Mouse (Mus musculus) left cerebral cortex, adult 18-20 months (tissue): ENCODE results near the gene Kcnd1. TPM values are rescaled to one million over a fixed set of nuclear protein-coding genes. Genes with fewer than 3 reads are reported as not detected.
"Not testable (repeated sequence)": the region's sequence is repeated elsewhere in the genome, so short reads cannot be mapped to it uniquely, and the experiment has no call there.

Experiments used
- DNase-seq, 2 experiments: peaks; one replicate each; pipeline ENCODE4 v3.0.0; 2021 to 2022; ENCODE audit warnings: low spot score in 2 of 2, mixed read lengths in 1 of 2
- long read RNA-seq, 2 experiments: library from polyadenylated mRNA; stranded (forward); transcript quantifications; one replicate each; pipeline ENCODE4 v2.0.0; 2021
- total RNA-seq, 2 experiments: library from RNA; stranded (reverse); gene quantifications; 2 replicates each; pipeline ENCODE4 v1.2.3; 2021

Kcnd1 gene
- 1 to 10 TPM; 8.4 to 9.6 TPM for total RNA-seq
- long read RNA-seq, experiment 1, full-length matches to known transcripts: 3 of 10 reads
- long read RNA-seq, experiment 1, partial matches to known transcripts: 1 of 10 reads
- long read RNA-seq, experiment 1, other reads (novel, unspliced or antisense): 6 of 10 reads
- long read RNA-seq, experiment 2, full-length matches to known transcripts: 1 of 2 reads
- long read RNA-seq, experiment 2, partial matches to known transcripts: 0 of 2 reads
- long read RNA-seq, experiment 2, other reads (novel, unspliced or antisense): 1 of 2 reads

GRCm38 (mm10) chrX:7821865-7822779 is at the start of gene Kcnd1:
Gene Kcnd1 (plus strand): TSS chrX:7822289.
- DNase-seq: peak; percentile 21 to 29

- DNase-seq: no peak
Observed at GRCm38 (mm10) chrX:7772766-7773165, 49.3 kb upstream of the Kcnd1 start.

GRCm38 (mm10) chrX:7775501-7776205 is 46.4 kb upstream of the Kcnd1 start:
- no peak for DNase-seq

GRCm38 (mm10) chrX:7776329-7777082 is 45.6 kb upstream of the Kcnd1 start:
- peak; percentile 48 to 61 for DNase-seq

- no peak for DNase-seq
Observed at GRCm38 (mm10) chrX:7778450-7779244, 43.4 kb upstream of the Kcnd1 start.

- DNase-seq: no peak
Observed at GRCm38 (mm10) chrX:7779294-7779693, 42.8 kb upstream of the Kcnd1 start.

- DNase-seq: no peak
Observed at GRCm38 (mm10) chrX:7782603-7783092, 39.4 kb upstream of the Kcnd1 start.

- DNase-seq: peak; percentile 67 to 72
Observed at GRCm38 (mm10) chrX:7789542-7790136, 32.5 kb upstream of the Kcnd1 start, which contains the start of gene Gripap1. Gene Gripap1 (plus strand): TSS chrX:7789765.

GRCm38 (mm10) chrX:7790309-7790708 is 31.8 kb upstream of the Kcnd1 start:
- no peak for DNase-seq

GRCm38 (mm10) chrX:7793361-7793760 is 28.7 kb upstream of the Kcnd1 start:
- no peak for DNase-seq

GRCm38 (mm10) chrX:7795016-7795415 is 27.1 kb upstream of the Kcnd1 start:
- DNase-seq: no peak

GRCm38 (mm10) chrX:7797327-7797726 is 24.8 kb upstream of the Kcnd1 start:
- DNase-seq: no peak

GRCm38 (mm10) chrX:7802157-7802556 is 19.9 kb upstream of the Kcnd1 start:
- not testable (repeated sequence) for DNase-seq

- DNase-seq: not testable (repeated sequence)
Observed at GRCm38 (mm10) chrX:7815016-7815415, 7.1 kb upstream of the Kcnd1 start.

GRCm38 (mm10) chrX:7837146-7837545 is 15.1 kb downstream of the Kcnd1 start:
- DNase-seq: no peak

- no peak for DNase-seq
Observed at GRCm38 (mm10) chrX:7840842-7841162, 18.7 kb downstream of the Kcnd1 start.

GRCm38 (mm10) chrX:7841163-7842162 is 19.4 kb downstream of the Kcnd1 start, which contains the start of gene Otud5:
Gene Otud5 (plus strand): TSS chrX:7841364.
- DNase-seq: peak; percentile 86 to 92

GRCm38 (mm10) chrX:7842318-7842717 is 20.2 kb downstream of the Kcnd1 start:
- DNase-seq: peak in 1 of 2 experiments; percentile 23
